Mouse (Mus musculus) thymus, adult 2 months (tissue): ENCODE results near the gene Fgfr1op2. TPM values are rescaled to one million over a fixed set of nuclear protein-coding genes. Genes with fewer than 3 reads are reported as not detected.

Source experiments
- DNase-seq: peaks from one replicate; pipeline ENCODE4 v3.0.0; 2021
- H3K27ac ChIP-seq: fragments of 200-500 bp; 2 replicates; pipeline ENCODE4 v1.5.1; 2012; ENCODE audit warnings: low read length, control low read depth; ENCODE audit not compliant: control insufficient read depth, insufficient read depth
- H3K27me3 ChIP-seq: fragments of 200-500 bp; 2 replicates; pipeline ENCODE4 v1.6.1; 2012; ENCODE audit warnings: mild to moderate bottlenecking, low read length, moderate library complexity, mixed read lengths; ENCODE audit not compliant: control insufficient read depth, insufficient read depth
- H3K36me3 ChIP-seq: fragments of 200-500 bp; 2 replicates; pipeline ENCODE4 v1.6.1; 2012; ENCODE audit warnings: mild to moderate bottlenecking, low read length, moderate library complexity; ENCODE audit not compliant: control insufficient read depth, insufficient read depth
- H3K4me1 ChIP-seq: fragments of 200-500 bp; replicated peaks from 2 replicates; pipeline ENCODE4 v1.6.1; 2012; ENCODE audit warnings: low read length; ENCODE audit not compliant: control insufficient read depth, insufficient read depth
- H3K4me3 ChIP-seq: fragments of 200-500 bp; 2 replicates; pipeline ENCODE4 v1.5.1; 2012; ENCODE audit warnings: mild to moderate bottlenecking, low read length, control low read depth, moderate library complexity; ENCODE audit not compliant: control insufficient read depth, insufficient read depth
- CTCF ChIP-seq: fragments of 200-500 bp; IDR thresholded peaks from 2 replicates; pipeline ENCODE4 v1.5.1; 2012; ENCODE audit warnings: mild to moderate bottlenecking, control low read depth, low read length, moderate library complexity, borderline replicate concordance; ENCODE audit not compliant: control insufficient read depth, poor library complexity, insufficient read depth; ENCODE audit errors: extremely low read depth
- POLR2A ChIP-seq: fragments of 200-500 bp; IDR thresholded peaks from 2 replicates; pipeline ENCODE4 v1.6.1; 2012; ENCODE audit warnings: mild to moderate bottlenecking, low read length, control low read depth, moderate library complexity; ENCODE audit not compliant: control insufficient read depth, poor library complexity, insufficient read depth; ENCODE audit errors: extremely low read depth
- WGBS: fragments of 180-500 bp; shearing (Covaris S2); methylation state at CpG from one replicate; pipeline ENCODE4 v1.1.7; 2018; 5-methylcytosine and 5-hydroxymethylcytosine counted together
- polyA plus RNA-seq: library from polyadenylated mRNA; depleted of rRNA; stranded (reverse); fragments of >200 nt; gene quantifications from 2 replicates; pipeline ENCODE4 v1.2.3, GENCODE M21; 2012

The Fgfr1op2 gene
- polyA plus RNA-seq, 1 experiment: 156 TPM

- Histone ChIP-seq H3K27me3 (no peaks in the 10 kb centered on the region), H3K4me3 (no peak overlapping the region), H3K4me1 (peaks cover 15% of the 10 kb centered on the region), H3K27ac (no peak overlapping the region), H3K36me3 (no peaks in the 10 kb centered on the region)
- 89% methylated on average over 8 of the region's 8 CpGs for WGBS
- TF ChIP-seq CTCF: no peak
- TF ChIP-seq POLR2A: no peak
- no peak for DNase-seq
These were observed 56.1 kb downstream of the Fgfr1op2 start for GRCm38 (mm10) chr6:146633097-146633496.

- Histone ChIP-seq H3K27ac (no peak overlapping the region), H3K4me3 (peak overlapping the region; percentile 95), H3K27me3 (no peaks in the 10 kb centered on the region), H3K4me1 (peaks cover 15% of the 10 kb centered on the region), H3K36me3 (no peaks in the 10 kb centered on the region)
- WGBS: 22% methylated on average over 14 of the region's 14 CpGs
- no peak for DNase-seq
- TF ChIP-seq POLR2A: no peak
- no peak for TF ChIP-seq CTCF
These were observed 56.6 kb downstream of the Fgfr1op2 start for GRCm38 (mm10) chr6:146633629-146634014.

- Histone ChIP-seq H3K27me3 (no peaks in the 10 kb centered on the region), H3K27ac (no peak overlapping the region), H3K4me3 (peak overlapping the region; percentile 95), H3K4me1 (peaks cover 15% of the 10 kb centered on the region), H3K36me3 (no peaks in the 10 kb centered on the region)
- TF ChIP-seq POLR2A (no peak), CTCF (no peak)
- DNase-seq: peak; percentile 79
- under 1% methylated on average over 82 of the region's 82 CpGs for WGBS
These were observed 57.2 kb downstream of the Fgfr1op2 start for GRCm38 (mm10) chr6:146634015-146634722.

GRCm38 (mm10) chr6:146634759-146635606 is 58.0 kb downstream of the Fgfr1op2 start:
- no peaks in the 10 kb centered on the region for H3K36me3 ChIP-seq
- no peak for DNase-seq
- H3K4me1 ChIP-seq: peaks cover 15% of the 10 kb centered on the region
- H3K4me3 ChIP-seq: no peak overlapping the region
- no peak overlapping the region for H3K27ac ChIP-seq
- 87% methylated on average over 4 of the region's 4 CpGs for WGBS
- no peaks in the 10 kb centered on the region for H3K27me3 ChIP-seq
- TF ChIP-seq CTCF (no peak), POLR2A (no peak)

- no peak overlapping the region for H3K4me3 ChIP-seq
- DNase-seq: no peak
- TF ChIP-seq CTCF (no peak), POLR2A (no peak)
- H3K27me3 ChIP-seq: no peaks in the 10 kb centered on the region
- 95% methylated on average over 5 of the region's 5 CpGs for WGBS
- H3K36me3 ChIP-seq: no peaks in the 10 kb centered on the region
- H3K27ac ChIP-seq: no peak overlapping the region
- peaks cover 10% of the 10 kb centered on the region for H3K4me1 ChIP-seq
These were observed 59.5 kb downstream of the Fgfr1op2 start for GRCm38 (mm10) chr6:146636482-146636881.

GRCm38 (mm10) chr6:146640068-146640965 is 63.3 kb downstream of the Fgfr1op2 start:
- no peaks in the 10 kb centered on the region for H3K36me3 ChIP-seq
- TF ChIP-seq POLR2A: no peak
- no peak for TF ChIP-seq CTCF
- H3K27me3 ChIP-seq: no peaks in the 10 kb centered on the region

More at GRCm38 (mm10) chr6:146640068-146640965, 63.3 kb downstream of the Fgfr1op2 start:
- H3K4me1 ChIP-seq: peaks cover 8% of the 10 kb centered on the region
- no peak for DNase-seq
- WGBS: 50% methylated on average over 7 of the region's 7 CpGs
- no peak overlapping the region for H3K4me3 ChIP-seq
- H3K27ac ChIP-seq: no peak overlapping the region
